Mouse (Mus musculus) megakaryocyte, embryonic 14.5 days (primary cell): Measurements from ENCODE around the gene Smarcb1. TPM values are rescaled to one million over a fixed set of nuclear protein-coding genes. Genes with fewer than 3 reads are reported as not detected.

Experiments used
- H3K27me3 ChIP-seq: replicated peaks from 2 replicates; pipeline ENCODE3; 2012; ENCODE audit warnings: inconsistent platforms
- H3K36me3 ChIP-seq: replicated peaks from 2 replicates; pipeline ENCODE3; 2012; ENCODE audit warnings: low read length, inconsistent platforms, mixed read lengths
- H3K4me1 ChIP-seq: 2 replicates; pipeline ENCODE4 v1.6.1; 2012; ENCODE audit warnings: inconsistent platforms
- H3K4me3 ChIP-seq: replicated peaks from 2 replicates; pipeline ENCODE3; 2012; ENCODE audit warnings: moderate library complexity, mild to moderate bottlenecking, inconsistent platforms
- H3K9me3 ChIP-seq: 2 replicates; pipeline ENCODE4 v1.6.1; 2012; ENCODE audit warnings: inconsistent platforms
- FLI1 ChIP-seq: IDR thresholded peaks from 2 replicates; pipeline ENCODE4 v1.6.1; 2012; ENCODE audit warnings: low read length, inconsistent platforms, mixed read lengths
- GATA1 ChIP-seq: IDR thresholded peaks from 3 replicates; pipeline ENCODE4 v1.6.1; 2012; ENCODE audit warnings: mixed read lengths, low read length, inconsistent platforms, borderline replicate concordance
- polyA plus RNA-seq: library from polyadenylated mRNA; stranded (reverse); fragments of >175 nt; gene quantifications from 2 replicates; pipeline ENCODE4 v1.2.3, GENCODE M21; 2012; ENCODE audit warnings: low replicate concordance; ENCODE audit not compliant: insufficient read depth

Smarcb1 gene
- 241 and 345 TPM in 2 replicates for polyA plus RNA-seq

DNA sequence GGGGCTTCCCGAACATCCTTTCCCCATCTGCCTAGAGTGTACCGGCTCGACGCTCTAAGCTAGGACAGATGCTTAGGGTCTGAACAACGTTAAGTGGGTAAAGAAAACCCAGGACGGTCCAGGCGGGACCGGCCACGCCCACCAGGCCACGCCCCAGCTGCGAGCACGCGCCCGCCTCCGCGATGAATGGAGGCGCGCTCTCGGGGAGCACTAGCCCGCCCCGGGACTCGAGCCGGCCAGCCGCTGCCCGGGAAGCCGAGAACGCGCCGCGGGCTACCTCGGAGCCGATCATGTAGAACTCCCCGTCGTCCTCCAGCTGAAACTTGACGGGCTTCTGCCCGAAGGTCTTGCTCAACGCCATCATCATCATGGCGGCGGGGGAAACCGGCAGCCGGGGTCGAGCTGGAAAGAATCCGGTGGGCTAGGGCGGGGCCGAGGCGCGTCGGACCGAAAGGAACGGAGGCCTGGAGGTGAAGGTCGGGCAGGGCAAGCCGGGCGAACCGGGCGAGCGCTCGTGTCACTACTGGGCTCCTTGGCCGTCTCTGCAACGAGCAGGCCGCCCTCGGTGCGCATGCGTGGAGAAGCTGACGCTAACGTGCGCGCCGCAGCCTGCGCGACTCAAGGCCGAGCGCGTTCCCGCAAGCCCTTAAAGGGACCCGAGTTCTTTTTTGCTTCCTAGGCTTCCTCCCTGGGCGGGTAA lies at the start of gene Smarcb1:
Gene Smarcb1, minus strand, starts transcription at position 592 of the 700 bp plus-strand sequence.
- Histone ChIP-seq H3K27me3 (peaks cover 9% of the 10 kb centered on the region), H3K9me3 (no peaks in the 10 kb centered on the region), H3K36me3 (peaks cover 33% of the 10 kb centered on the region), H3K4me1 (peaks cover 63% of the 10 kb centered on the region), H3K4me3 (peak within 1 kb of the TSS; percentile 99)
- TF ChIP-seq FLI1, result no peak
- no peak for TF ChIP-seq GATA1

GRCm38 (mm10) chr10:75954381-75954811 lies 33.0 kb upstream of the Smarcb1 start, which contains the start of gene Gm5134:
Gene Gm5134, plus strand, starts transcription at chr10:75954514.
- Histone ChIP-seq H3K9me3 (no peaks in the 10 kb centered on the region), H3K36me3 (no peaks in the 10 kb centered on the region), H3K4me3 (peak within 1 kb of the TSS; percentile 83), H3K4me1 (peaks cover 20% of the 10 kb centered on the region), H3K27me3 (peaks cover 49% of the 10 kb centered on the region)
- TF ChIP-seq GATA1, result no peak
- TF ChIP-seq FLI1, result no peak

DNA sequence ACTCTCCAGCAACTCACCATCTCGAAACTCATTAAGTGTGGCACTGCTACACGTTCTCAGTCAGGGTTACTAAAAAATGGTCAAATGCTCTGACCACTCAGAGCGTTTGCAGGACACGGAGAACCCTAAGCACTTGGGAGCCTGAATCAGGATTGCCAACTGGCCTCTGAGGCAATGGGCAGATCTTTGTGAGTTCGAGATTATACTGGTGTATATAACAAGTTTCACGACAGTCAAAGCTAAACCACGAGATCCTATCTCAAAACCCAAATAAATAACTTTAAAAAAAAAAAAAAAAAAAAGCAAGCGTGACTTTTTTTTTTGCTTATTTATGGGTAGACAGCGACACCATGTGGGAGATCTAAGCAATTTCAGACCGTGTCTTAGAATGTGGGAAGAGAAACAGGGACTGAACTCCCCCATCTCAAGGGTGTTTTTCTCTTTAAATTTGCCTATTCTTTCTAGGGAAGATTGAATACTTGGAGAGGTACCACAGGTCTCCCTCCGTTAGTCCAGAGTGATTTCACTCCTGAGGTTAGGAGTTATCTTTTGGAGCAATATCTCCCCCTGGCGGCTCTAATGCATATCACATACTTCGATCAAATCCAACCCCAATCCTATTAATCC lies 30.1 kb upstream of the Smarcb1 start:
- H3K9me3 ChIP-seq, result no peaks in the 10 kb centered on the region
- no peak for TF ChIP-seq FLI1
- TF ChIP-seq GATA1, result no peak
- no peaks in the 10 kb centered on the region for H3K36me3 ChIP-seq
- H3K27me3 ChIP-seq, result peaks cover 68% of the 10 kb centered on the region
- peak overlapping the region; percentile 86 for H3K4me3 ChIP-seq
- peaks cover 20% of the 10 kb centered on the region for H3K4me1 ChIP-seq

DNA sequence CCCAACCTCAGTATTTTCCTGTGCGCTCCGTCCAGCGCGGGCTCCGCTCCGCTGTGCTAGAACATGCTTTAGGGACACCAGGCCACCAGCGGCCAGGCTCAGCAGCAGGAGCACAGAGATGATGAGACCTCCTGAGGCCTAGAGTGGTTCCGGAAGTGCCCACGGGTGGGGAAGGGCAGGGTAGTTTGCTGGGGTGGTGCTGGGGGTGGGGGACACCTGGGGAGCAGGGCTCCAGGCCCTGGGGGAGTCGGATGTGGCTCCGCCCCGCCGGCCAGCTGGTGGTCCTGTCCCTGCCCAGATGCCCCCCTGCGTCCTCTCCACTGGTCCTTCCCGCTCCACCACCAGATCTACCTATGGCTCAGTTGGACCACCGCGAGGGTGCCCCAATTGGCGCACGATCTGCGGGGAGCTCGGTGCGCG lies 29.4 kb upstream of the Smarcb1 start:
- TF ChIP-seq FLI1 (no peak), GATA1 (no peak)
- Histone ChIP-seq H3K4me3 (peak overlapping the region; percentile 72), H3K27me3 (peaks cover 73% of the 10 kb centered on the region), H3K9me3 (no peaks in the 10 kb centered on the region), H3K36me3 (no peaks in the 10 kb centered on the region), H3K4me1 (peaks cover 20% of the 10 kb centered on the region)

- H3K4me3 ChIP-seq, result no peak overlapping the region
- H3K36me3 ChIP-seq, result no peaks in the 10 kb centered on the region
- no peak for TF ChIP-seq FLI1
- no peak for TF ChIP-seq GATA1
- H3K4me1 ChIP-seq, result peaks cover 17% of the 10 kb centered on the region
- no peaks in the 10 kb centered on the region for H3K9me3 ChIP-seq
- H3K27me3 ChIP-seq, result peaks cover 69% of the 10 kb centered on the region
These were observed 27.9 kb upstream of the Smarcb1 start for GRCm38 (mm10) chr10:75949053-75950045.

DNA sequence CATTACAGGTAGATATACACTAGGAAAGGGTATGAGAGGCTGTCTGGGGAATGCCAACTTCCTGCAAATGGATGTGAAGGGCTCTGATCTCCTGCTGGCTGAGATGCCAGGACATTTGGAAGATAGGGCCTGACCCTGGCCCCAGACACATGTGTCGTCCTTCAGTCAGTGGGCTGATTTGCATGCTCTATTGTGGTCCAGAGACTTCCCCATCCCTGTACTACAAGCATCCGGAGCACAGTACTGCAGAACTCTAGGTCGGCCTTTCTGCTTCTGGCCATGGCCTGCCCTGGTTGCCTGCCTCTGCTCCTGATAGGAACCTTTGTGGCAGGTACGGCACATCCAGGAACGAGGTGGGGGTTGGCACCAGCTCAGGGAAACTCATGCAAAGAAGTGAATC lies 26.7 kb upstream of the Smarcb1 start:
- no peaks in the 10 kb centered on the region for H3K36me3 ChIP-seq
- no peaks in the 10 kb centered on the region for H3K9me3 ChIP-seq
- no peak overlapping the region for H3K4me3 ChIP-seq
- peaks cover 11% of the 10 kb centered on the region for H3K4me1 ChIP-seq
- H3K27me3 ChIP-seq, result peaks cover 65% of the 10 kb centered on the region
- TF ChIP-seq FLI1, result no peak
- TF ChIP-seq GATA1, result no peak

DNA sequence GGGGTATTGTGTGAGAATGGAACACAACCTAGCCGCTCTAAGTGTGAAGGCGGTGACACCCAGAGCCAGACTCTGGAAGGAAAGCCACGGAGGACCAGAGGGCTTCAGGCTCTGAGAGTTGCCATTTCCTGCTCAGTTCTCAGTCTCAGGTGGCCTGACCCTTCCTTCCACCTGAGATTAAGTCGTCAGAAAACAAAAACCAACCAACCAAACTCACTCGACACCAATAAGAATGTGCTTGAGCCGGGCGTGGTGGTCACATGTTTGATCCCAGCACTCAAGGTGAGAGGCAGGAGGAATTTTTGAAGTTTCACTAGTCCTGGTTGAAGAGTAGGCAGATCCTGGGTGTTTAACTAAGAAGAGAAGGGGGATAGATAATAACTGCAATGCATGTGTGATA lies 24.5 kb upstream of the Smarcb1 start:
- H3K4me1 ChIP-seq, result peaks cover 5% of the 10 kb centered on the region
- H3K27me3 ChIP-seq, result peaks cover 64% of the 10 kb centered on the region
- TF ChIP-seq FLI1 (no peak), GATA1 (no peak)
- H3K36me3 ChIP-seq, result no peaks in the 10 kb centered on the region
- no peaks in the 10 kb centered on the region for H3K9me3 ChIP-seq
- no peak overlapping the region for H3K4me3 ChIP-seq

DNA sequence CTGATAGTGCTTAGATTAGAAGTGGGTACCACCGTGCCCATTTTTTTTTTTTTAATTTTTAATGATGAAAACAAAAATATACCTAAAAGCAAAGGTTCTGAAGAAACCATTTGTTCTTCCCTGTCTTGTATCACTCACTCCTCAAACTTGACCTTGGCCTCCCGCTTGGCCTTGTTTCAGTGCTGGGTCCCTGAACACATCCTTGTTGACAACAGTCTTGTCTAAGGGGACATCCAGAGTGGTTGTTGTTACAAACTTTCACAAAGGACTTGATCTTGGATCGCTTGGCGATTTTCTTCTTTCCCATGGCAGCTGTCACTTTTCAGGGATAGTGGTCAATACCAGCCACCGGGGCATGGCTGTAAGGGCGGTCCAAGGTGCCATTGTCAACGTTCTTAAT lies 23.8 kb upstream of the Smarcb1 start:
- H3K27me3 ChIP-seq, result peaks cover 62% of the 10 kb centered on the region
- peaks cover 8% of the 10 kb centered on the region for H3K4me1 ChIP-seq
- H3K36me3 ChIP-seq, result no peaks in the 10 kb centered on the region

GRCm38 (mm10) chr10:75944066-75944772 lies 22.8 kb upstream of the Smarcb1 start:
- Histone ChIP-seq H3K4me1 (peaks cover 17% of the 10 kb centered on the region), H3K36me3 (no peaks in the 10 kb centered on the region), H3K27me3 (peaks cover 52% of the 10 kb centered on the region), H3K9me3 (no peaks in the 10 kb centered on the region), H3K4me3 (no peak overlapping the region)
- no peak for TF ChIP-seq GATA1
- TF ChIP-seq FLI1, result no peak

More for the DNA sequence above, 23.8 kb upstream of the Smarcb1 start:
- H3K4me3 ChIP-seq, result no peak overlapping the region
- H3K9me3 ChIP-seq, result no peaks in the 10 kb centered on the region
- TF ChIP-seq GATA1 (no peak), FLI1 (no peak)
